Mouse (Mus musculus): ENCODE results near the gene Esp6.

DNA sequence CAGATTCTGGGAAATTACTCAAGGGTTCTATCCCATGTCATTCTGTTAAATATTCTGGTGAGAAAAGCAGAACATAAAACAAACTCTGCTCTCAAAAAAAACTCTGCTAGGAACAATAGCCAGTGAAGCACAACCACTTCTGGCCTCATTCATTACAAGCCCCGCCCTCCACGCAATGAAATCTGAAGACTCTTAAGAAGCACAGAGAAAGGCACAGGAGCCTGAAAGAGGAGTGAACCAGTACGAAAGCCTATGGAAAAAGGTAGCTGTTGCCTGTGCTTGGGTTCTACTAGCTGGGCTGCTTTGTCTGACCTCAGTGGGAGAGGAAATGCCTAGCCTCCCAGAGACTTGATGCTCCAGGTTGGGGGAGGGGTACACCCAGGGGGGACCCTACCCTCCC is 41.5 kb upstream of the Esp6 start, which contains the start of gene Esp8:
- TF ChIP-seq CTCF (IDR thresholded peaks at IDR 0.05; ENCODE audit: extremely low read depth, insufficient read depth, insufficient read length, insufficient replicate concordance): no peak
- no peak for TF ChIP-seq POLR2A (IDR thresholded peaks at IDR 0.05; ENCODE audit: low read depth, low read length)

Measured in spleen, adult 2 months (tissue).